Mouse (Mus musculus) embryonic fibroblast, embryonic 13.5 days (primary cell): ENCODE results near the gene 6430571L13Rik. TPM values are rescaled to one million over a fixed set of nuclear protein-coding genes. Genes with fewer than 3 reads are reported as not detected.

Source experiments
- H3K27ac ChIP-seq: 2 replicates; pipeline ENCODE4 v1.5.1; 2012; ENCODE audit warnings: low read length, control low read depth, inconsistent platforms; ENCODE audit not compliant: insufficient read depth
- H3K4me1 ChIP-seq: 2 replicates; pipeline ENCODE4 v1.6.1; 2011; ENCODE audit warnings: low read length; ENCODE audit not compliant: control insufficient read depth, insufficient read depth
- H3K4me3 ChIP-seq: 2 replicates; pipeline ENCODE4 v1.5.1; 2011; ENCODE audit warnings: mild to moderate bottlenecking, control low read depth, low read length; ENCODE audit not compliant: insufficient read depth
- CTCF ChIP-seq: IDR thresholded peaks from 2 replicates; pipeline ENCODE4 v1.5.1; 2011; ENCODE audit warnings: mild to moderate bottlenecking, control low read depth, low read length, moderate library complexity, borderline replicate concordance; ENCODE audit not compliant: insufficient read depth
- POLR2A ChIP-seq: IDR thresholded peaks from 2 replicates; pipeline ENCODE4 v1.6.1; 2011; ENCODE audit warnings: low read depth, mild to moderate bottlenecking, control low read depth, low read length, moderate library complexity
- polyA plus RNA-seq: library from polyadenylated mRNA; stranded (reverse); fragments of >200 nt; gene quantifications from 2 replicates; pipeline ENCODE4 v1.2.4, GENCODE M21; 2011; ENCODE audit warnings: low read depth; ENCODE audit not compliant: missing spikeins, insufficient read length

The 6430571L13Rik gene
- polyA plus RNA-seq, 1 experiment: not detected

DNA sequence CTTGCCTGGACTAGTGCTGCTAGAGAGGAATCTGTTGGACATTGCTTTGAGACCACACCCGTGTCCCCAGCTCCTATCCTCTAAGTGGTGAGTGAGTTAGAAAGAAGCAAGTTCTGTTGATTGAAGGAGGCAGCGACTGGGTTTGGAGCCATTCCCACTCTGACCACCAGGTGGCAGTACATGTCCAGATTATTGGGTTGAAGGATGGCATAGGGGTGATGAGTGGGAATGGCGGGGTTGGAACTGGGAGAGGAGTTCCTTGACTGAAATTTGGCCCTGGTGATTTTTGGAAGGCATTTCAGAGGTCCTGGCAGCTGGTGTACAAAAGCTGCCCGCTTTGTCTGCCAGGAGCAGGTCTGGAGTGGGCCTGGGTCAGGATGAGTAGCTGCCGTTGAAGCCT is 17.2 kb downstream of the 6430571L13Rik start:
- Histone ChIP-seq H3K4me3 (no peak overlapping the region), H3K27ac (no peak overlapping the region), H3K4me1 (no peaks in the 10 kb centered on the region)
- TF ChIP-seq POLR2A: no peak
- TF ChIP-seq CTCF: peak; percentile 86

DNA sequence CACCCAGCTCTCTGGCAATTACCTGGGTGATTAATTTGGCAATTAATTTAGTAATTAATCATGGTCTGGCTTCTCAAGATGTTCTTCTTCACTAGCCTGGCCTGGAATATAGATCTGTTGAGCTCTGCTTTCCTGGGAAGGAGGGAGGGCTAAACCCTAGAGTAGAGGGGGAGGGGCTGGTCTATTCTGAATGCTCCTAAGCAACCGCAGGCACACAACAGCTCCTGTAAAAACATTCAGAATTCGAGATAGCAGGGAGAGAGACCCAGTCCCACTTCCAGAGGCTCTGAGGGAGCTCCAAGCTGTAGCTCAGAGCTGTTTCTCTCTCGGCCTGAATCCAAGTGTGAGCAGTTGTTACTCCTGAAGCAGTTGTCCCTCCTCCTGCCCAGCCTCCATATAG is 20.6 kb downstream of the 6430571L13Rik start:
- no peak overlapping the region for H3K4me3 ChIP-seq
- no peak for TF ChIP-seq CTCF
- no peaks in the 10 kb centered on the region for H3K4me1 ChIP-seq
- H3K27ac ChIP-seq: no peak overlapping the region

DNA sequence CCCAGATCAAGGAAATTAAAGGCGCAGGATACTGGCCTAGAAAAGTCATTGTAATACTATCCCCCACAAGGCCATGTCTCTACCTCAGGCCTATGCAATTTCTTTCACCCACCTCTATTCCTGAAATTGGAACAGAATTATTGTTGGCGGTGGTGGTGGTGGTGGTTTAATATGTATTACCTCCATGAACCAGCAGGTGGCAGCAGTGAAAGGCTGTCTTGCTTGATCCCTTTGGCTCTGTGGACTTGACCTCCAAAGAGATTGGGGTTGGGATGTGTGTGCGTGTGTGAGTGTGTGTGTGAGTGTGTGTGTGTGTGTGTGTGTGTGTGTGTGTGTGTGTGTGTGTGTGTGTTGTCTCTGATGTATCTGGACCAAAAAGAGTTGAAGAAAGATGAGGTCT is 26.2 kb downstream of the 6430571L13Rik start:
- peak; percentile 58; the same call in 1 of the 2 replicates for TF ChIP-seq CTCF
- TF ChIP-seq POLR2A: no peak
- Histone ChIP-seq H3K27ac (no peak overlapping the region), H3K4me1 (no peaks in the 10 kb centered on the region), H3K4me3 (no peak overlapping the region)

DNA sequence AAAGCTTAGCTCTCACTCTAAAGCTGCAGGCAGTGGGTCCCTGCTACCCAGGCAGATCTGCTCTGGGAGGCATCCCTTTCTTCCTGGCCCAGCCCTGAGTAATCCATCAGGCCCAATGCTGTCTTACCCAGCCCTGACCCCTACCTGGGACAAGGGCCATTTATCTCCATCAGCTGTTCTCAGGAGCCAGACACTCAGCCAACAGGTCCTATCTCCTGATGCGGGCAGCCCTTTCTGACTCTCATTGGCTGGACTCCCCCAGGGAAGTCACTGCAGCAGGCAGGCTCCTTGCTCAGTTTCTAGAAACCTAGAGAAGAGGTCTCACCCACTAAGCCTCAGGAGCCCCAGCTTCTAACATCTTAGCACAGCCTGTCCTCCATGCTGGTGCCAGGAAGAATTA is 27.9 kb downstream of the 6430571L13Rik start:
- no peak overlapping the region for H3K4me3 ChIP-seq
- H3K4me1 ChIP-seq: no peaks in the 10 kb centered on the region
- TF ChIP-seq CTCF (no peak), POLR2A (no peak)
- no peak overlapping the region for H3K27ac ChIP-seq

DNA sequence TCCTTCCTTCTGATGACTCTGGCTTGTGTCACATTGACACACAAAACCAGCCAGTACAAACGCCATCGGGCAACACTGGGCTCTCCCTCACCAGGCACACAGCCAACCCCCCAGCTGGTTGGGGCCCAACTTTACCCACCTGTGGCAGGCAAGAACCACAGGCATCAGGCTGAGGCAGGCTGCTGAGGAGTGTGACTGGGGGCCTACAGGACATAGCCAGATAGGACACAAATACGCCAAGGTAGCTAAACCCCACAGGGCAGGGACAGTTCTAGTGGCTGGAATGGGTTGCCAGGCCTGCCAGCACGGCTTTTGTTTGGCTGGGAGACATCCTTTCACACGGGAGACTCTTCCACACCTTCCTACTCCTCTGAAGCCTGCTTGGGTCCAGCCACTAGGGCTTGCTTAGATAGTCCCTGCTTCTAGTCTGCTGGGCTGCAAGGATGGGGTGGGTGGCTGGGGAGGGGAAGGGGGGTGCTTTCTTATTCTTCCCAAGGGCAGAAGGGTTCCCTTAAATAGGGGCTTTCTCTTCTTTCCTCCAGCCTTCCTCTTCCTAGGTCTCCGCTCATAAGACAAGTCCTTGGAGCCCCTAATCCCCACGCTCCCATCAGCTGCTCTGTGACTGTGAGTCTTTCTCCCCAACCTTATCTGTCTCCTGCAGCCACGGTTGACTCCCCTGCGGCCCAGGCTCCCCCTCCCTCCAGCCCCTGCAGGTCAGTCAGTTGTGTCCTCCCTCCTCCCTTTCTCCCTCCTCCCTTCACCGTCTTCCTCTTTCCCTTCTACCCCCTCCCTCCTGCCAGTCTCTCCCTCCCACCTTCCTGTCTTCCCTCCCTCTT is 29.1 kb downstream of the 6430571L13Rik start:
- TF ChIP-seq POLR2A (no peak), CTCF (no peak)
- no peak overlapping the region for H3K27ac ChIP-seq
- no peaks in the 10 kb centered on the region for H3K4me1 ChIP-seq
- H3K4me3 ChIP-seq: no peak overlapping the region

DNA sequence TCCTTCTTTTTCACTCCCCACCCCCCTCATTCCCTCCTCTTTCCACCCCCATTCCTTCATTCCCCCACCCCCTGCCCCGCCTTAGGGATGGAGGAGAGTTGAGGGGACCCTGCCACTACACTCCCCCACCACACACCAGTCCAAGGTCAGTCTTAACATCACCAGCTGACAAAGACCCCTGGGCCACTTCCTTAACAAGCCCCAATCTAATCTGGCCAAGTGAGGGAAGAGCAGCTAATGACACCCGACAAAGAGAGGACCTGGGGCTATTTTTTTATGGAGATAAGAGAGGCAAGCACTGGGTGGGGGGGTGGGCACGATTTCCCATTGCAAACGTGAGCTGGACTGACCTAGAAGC is 29.7 kb downstream of the 6430571L13Rik start:
- Histone ChIP-seq H3K4me3 (no peak overlapping the region), H3K4me1 (no peaks in the 10 kb centered on the region), H3K27ac (no peak overlapping the region)
- TF ChIP-seq POLR2A (no peak), CTCF (no peak)

DNA sequence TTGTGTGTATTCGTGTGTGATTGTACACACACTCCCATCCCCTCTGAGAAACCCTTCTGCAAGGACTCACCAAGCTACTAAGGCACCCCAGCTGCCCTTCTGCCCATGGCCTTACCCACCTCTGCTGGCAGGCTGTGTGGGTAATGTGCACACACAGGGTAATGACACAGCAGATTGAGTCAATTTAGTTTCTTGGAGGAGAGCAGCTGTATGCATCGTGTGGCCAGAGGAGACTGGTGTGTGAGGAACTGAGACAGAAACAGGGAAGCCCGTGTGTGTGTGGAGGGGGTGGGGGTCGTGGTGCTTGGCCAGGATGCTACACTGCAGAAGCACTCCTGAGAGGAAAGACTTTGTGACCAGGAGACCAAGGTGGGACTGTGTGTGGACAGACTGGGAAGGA is 32.0 kb downstream of the 6430571L13Rik start:
- H3K4me3 ChIP-seq: no peak overlapping the region
- no peak overlapping the region for H3K27ac ChIP-seq
- no peak for TF ChIP-seq CTCF
- no peaks in the 10 kb centered on the region for H3K4me1 ChIP-seq

DNA sequence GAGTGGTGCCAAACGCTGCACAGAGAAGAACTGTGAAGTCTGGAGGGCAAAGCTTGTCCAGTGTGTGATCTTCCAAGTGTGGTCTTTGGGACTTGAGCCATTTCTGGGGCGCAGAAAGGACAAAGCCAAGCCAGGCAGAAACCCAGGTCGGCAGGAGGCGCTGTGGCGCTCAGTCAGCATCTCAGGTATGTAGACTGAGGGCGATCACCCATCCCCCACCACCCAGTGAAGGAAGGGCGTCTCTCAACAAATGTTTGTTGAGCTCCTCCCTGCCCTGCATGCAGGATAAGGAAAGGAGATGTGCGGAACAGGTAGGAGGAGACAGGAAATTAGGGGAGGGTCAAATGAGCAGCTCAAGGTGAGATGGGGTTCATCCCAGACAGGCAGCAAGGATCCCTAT is 34.2 kb downstream of the 6430571L13Rik start:
- Histone ChIP-seq H3K27ac (no peak overlapping the region), H3K4me1 (no peaks in the 10 kb centered on the region), H3K4me3 (no peak overlapping the region)
- TF ChIP-seq CTCF (0 out of 2 replicates have a peak, but pooled peaks have one; percentile 9), POLR2A (no peak)

DNA sequence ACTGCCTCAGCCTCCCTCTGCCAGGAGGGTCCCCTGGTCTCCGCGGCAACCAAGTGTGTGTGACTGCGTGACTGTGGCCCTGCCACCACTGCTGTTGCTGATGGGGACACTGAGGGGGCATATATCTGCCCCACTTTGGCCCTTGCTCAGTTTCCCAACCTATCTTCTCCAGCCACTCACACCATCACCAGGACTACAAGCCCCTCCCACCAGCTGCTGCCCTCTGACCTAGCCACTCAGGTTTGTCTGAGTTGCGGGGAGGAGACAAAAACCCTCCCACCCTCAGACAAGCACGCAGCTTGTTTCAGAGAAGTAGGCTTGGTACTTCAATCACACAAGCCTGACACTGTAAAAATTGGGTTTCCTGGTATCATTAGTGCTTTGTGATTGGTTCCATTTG is 35.0 kb downstream of the 6430571L13Rik start:
- Histone ChIP-seq H3K27ac (no peak overlapping the region), H3K4me3 (no peak overlapping the region), H3K4me1 (no peaks in the 10 kb centered on the region)
- no peak for TF ChIP-seq CTCF

DNA sequence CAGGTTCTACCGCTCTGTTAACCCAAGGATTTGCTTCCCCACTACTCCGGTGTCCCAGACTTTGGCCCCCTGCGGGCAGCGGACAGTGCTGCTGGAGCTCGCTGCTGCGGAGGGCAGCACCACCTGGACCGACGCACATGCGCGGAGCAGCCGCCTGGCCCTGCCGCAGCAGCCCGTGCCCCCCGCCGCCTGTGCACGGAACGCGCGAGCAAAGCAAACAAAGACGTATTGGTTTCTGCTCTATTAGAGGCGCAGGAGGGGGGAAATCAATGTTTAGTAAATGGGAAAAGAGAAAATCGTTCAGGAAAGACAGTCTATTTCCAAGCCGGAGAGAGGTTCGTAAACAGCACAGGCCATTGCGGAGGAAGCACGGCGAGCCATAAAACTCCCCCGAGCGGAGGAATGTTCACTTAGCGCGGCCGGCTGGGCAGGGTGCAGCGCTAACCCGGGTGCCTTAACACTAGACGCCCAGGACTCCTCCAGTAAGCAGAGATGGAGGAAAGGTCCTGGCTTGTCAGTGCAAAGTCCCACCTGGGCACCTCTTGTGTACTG is 37.6 kb downstream of the 6430571L13Rik start:
- no peak for TF ChIP-seq CTCF
- TF ChIP-seq POLR2A: no peak
- no peaks in the 10 kb centered on the region for H3K4me1 ChIP-seq
- peak overlapping the region; percentile 14 for H3K4me3 ChIP-seq
- H3K27ac ChIP-seq: no peak overlapping the region

DNA sequence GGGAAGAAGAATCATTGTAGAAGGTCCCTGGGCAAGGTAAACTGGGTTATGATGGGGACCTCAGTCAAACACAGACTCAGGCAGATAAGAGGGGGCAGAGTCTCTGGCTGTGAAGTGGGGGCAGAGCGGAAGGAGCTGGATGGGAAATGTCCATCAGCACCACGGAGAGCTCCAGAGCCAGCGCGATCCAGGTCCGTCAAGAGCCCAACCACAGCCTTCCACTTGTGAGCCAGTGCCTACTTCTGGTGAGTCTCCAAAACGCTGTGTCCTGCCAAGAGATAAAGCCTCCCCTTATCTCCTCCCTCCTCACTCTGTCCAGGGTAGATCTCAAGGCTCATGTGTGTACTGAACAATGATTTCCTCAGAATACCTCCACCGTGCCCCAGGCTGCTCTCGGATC is 41.3 kb downstream of the 6430571L13Rik start:
- H3K4me3 ChIP-seq: no peak overlapping the region
- TF ChIP-seq POLR2A (no peak), CTCF (no peak)
- H3K27ac ChIP-seq: no peak overlapping the region
- no peaks in the 10 kb centered on the region for H3K4me1 ChIP-seq

DNA sequence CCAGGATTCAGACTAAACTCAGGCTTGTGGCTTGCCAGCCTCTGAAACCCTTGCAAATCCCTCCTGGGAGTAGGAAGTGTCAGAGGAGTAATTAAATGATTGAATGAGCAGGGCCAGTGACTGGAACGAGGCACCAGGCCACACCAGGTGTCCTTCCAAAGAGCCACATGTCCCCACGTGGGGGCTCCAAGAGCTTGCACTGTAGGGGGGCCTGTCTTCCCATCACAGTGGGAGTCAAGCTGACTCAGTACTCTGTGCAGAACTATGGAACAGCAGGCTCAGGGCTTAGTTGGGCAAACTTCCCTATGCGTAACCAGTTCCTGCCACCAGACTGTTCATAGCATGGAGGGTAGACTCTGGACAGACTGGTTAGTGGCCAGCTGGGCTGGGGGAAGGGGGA is 44.0 kb downstream of the 6430571L13Rik start:
- H3K27ac ChIP-seq: no peak overlapping the region
- TF ChIP-seq CTCF: no peak
- H3K4me3 ChIP-seq: no peak overlapping the region
- no peaks in the 10 kb centered on the region for H3K4me1 ChIP-seq
